Mouse (Mus musculus): Measurements from ENCODE around the gene Lypd5. TPM values are rescaled to one million over a fixed set of nuclear protein-coding genes. Genes with fewer than 3 reads are reported as not detected.

Lypd5 gene
- polyA plus RNA-seq, 1 experiment from 2014 or later = not detected

DNA sequence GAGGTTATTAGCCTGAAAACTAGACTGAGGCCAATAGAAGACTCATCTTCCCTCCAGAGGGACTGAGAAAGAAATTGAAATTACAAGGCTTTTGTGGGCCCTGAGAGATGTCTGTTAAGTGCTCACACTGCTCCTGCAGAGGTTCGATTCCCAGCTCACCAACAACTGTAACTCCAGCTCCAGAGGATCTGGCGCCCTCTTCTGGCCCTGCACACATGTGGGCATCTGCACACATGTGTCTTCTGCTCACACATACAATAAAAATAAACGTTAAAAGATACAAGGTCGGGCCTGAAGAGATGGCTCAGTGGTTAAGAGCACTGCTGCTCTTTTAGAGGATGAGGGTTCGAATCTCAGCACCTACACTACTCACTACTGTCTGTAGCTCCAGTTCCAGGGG lies 2.6 kb upstream of the Lypd5 start:
- Histone ChIP-seq H3K4me1 (replicated peaks; ENCODE audit: control insufficient read depth, insufficient read depth, low read length) (no peaks in the 10 kb centered on the region), H3K36me3 (ENCODE audit: control insufficient read depth, insufficient read depth, low read length) (no peaks in the 10 kb centered on the region), H3K27me3 (replicated peaks; ENCODE audit: control insufficient read depth, insufficient read depth, low read length) (0 out of 2 replicates have a peak, but pooled peaks cover 3% of the 10 kb centered on the region), H3K9me3 (ENCODE audit: control insufficient read depth, low read length) (no peaks in the 10 kb centered on the region), H3K9ac (ENCODE audit: low read length) (no peak overlapping the region), H3K4me2 (ENCODE audit: low read length) (no peak overlapping the region), H3K4me3 (ENCODE audit: low read depth, low read length) (no peak overlapping the region), H3K27ac (ENCODE audit: low read depth) (no peak overlapping the region)
- DNase-seq (ENCODE audit: low spot score) = no peak
- no peak for ATAC-seq (replicated peaks; ENCODE audit: low FRiP score, low TSS enrichment, low read depth)
- 72% methylated on average over 5 of the region's 5 CpGs for WGBS

DNA sequence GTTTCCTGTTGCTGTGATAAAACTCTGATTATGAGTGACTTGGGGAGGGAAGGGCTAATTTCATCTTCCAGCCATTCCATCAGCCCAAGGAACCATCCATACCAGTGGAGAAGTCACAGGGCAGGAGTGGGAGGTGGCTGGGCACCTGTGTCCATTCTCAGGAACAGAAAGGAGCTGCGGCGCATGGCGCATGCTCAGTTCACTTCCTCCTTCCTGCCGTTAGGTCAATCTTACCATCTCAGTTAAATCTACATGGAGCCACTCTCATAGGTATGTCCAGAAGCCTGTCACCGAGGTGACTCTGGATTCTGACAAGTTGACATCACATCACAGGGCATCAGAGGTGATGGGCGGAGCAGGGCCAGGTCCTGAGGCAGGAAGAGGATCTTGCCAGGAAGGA lies 6.7 kb downstream of the Lypd5 start:
- no peak overlapping the region for H3K4me3 ChIP-seq (ENCODE audit: low read depth, low read length)
- ATAC-seq (replicated peaks; ENCODE audit: low FRiP score, low TSS enrichment, low read depth) (no peak), DNase-seq (ENCODE audit: low spot score) (no peak)
- no peak overlapping the region for H3K27ac ChIP-seq (ENCODE audit: low read depth)
- 81% methylated on average over 6 of the region's 6 CpGs for WGBS
- no peak overlapping the region for H3K4me2 ChIP-seq (ENCODE audit: low read length)
- H3K4me1 ChIP-seq (replicated peaks; ENCODE audit: control insufficient read depth, insufficient read depth, low read length) = no peaks in the 10 kb centered on the region
- no peaks in the 10 kb centered on the region for H3K9me3 ChIP-seq (ENCODE audit: control insufficient read depth, low read length)
- no peak overlapping the region for H3K9ac ChIP-seq (ENCODE audit: low read length)
- H3K27me3 ChIP-seq (replicated peaks; ENCODE audit: control insufficient read depth, insufficient read depth, low read length) = no peaks in the 10 kb centered on the region
- no peaks in the 10 kb centered on the region for H3K36me3 ChIP-seq (ENCODE audit: control insufficient read depth, insufficient read depth, low read length)

DNA sequence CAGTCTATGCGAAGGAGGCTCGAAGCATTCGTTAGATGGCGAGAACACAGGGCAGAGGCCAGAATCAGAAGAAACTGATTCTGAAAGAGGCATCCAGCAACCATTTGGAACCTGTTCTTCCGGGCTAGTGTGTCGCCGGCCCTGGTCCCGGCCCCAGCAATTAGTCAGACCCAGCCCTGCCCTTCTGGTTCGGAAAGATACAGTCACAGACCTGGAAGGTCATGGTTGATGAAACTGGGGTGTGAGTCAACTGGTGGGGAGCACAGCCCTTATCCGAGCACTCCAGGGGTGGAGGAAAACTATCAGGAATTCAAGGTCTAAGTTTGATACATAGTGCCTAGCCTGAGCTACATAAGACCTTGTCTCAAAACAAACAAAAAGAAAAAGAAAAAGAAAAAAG lies 7.1 kb downstream of the Lypd5 start:
- no peak overlapping the region for H3K4me3 ChIP-seq (ENCODE audit: low read depth, low read length)
- no peaks in the 10 kb centered on the region for H3K36me3 ChIP-seq (ENCODE audit: control insufficient read depth, insufficient read depth, low read length)
- H3K4me2 ChIP-seq (ENCODE audit: low read length) = no peak overlapping the region
- DNase-seq (ENCODE audit: low spot score) (no peak), ATAC-seq (replicated peaks; ENCODE audit: low FRiP score, low TSS enrichment, low read depth) (no peak)
- 82% methylated on average over 10 of the region's 10 CpGs for WGBS
- H3K9me3 ChIP-seq (ENCODE audit: control insufficient read depth, low read length) = 0 out of 2 replicates have a peak, but pooled peaks cover 2% of the 10 kb centered on the region
- no peak overlapping the region for H3K27ac ChIP-seq (ENCODE audit: low read depth)
- no peaks in the 10 kb centered on the region for H3K4me1 ChIP-seq (replicated peaks; ENCODE audit: control insufficient read depth, insufficient read depth, low read length)
- no peak overlapping the region for H3K9ac ChIP-seq (ENCODE audit: low read length)
- H3K27me3 ChIP-seq (replicated peaks; ENCODE audit: control insufficient read depth, insufficient read depth, low read length) = no peaks in the 10 kb centered on the region

DNA sequence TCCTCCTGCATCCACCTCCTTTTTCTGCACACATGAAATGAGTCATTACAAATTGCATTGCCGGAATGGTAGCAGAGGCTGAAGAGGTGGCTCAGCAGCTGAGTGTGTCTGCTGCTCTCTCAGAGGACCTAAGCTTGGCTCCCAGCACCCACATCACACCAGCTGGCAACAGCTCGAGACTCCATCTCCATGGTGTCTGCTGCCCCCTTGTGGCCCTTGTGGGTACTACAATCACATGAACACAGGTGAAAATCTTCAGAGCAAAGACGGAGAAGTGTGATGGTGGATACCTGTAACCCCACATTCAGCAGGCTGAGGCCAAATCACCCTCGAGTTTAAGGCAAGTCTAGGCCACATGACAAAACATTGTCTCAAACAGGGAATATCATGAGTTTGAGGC lies 8.9 kb downstream of the Lypd5 start:
- Histone ChIP-seq H3K9me3 (ENCODE audit: control insufficient read depth, low read length) (0 out of 2 replicates have a peak, but pooled peaks cover 3% of the 10 kb centered on the region), H3K4me1 (replicated peaks; ENCODE audit: control insufficient read depth, insufficient read depth, low read length) (no peaks in the 10 kb centered on the region), H3K27ac (ENCODE audit: low read depth) (no peak overlapping the region), H3K9ac (ENCODE audit: low read length) (no peak overlapping the region), H3K27me3 (replicated peaks; ENCODE audit: control insufficient read depth, insufficient read depth, low read length) (no peaks in the 10 kb centered on the region), H3K4me3 (ENCODE audit: low read depth, low read length) (no peak overlapping the region), H3K36me3 (ENCODE audit: control insufficient read depth, insufficient read depth, low read length) (no peaks in the 10 kb centered on the region), H3K4me2 (ENCODE audit: low read length) (no peak overlapping the region)
- no peak for DNase-seq (ENCODE audit: low spot score)
- ATAC-seq (replicated peaks; ENCODE audit: low FRiP score, low TSS enrichment, low read depth) = no peak
- 48% methylated on average over 4 of the region's 4 CpGs for WGBS

DNA sequence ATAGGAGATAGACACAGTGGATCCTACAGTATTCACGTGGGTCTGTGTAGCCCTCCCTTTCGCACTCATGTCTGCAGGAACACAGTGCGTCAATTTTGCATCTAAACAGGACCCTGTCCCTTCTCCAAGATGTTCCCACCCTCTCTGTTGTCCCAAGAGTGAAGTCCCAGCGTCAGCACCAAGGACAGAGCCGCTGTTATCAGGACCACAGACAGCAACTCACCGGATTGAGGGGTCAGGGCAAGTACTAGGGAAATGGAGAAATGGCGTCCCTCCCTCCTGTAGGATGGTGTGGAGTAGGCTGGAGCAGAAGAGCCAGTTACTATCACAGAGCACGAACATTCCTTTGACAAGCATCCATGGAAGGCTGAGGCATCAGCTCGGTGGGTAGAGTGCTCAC lies 10.3 kb downstream of the Lypd5 start:
- H3K4me1 ChIP-seq (replicated peaks; ENCODE audit: control insufficient read depth, insufficient read depth, low read length) = no peaks in the 10 kb centered on the region
- DNase-seq (ENCODE audit: low spot score) (peak; percentile 96), ATAC-seq (replicated peaks; ENCODE audit: low FRiP score, low TSS enrichment, low read depth) (no peak)
- WGBS = 26% methylated on average over 9 of the region's 9 CpGs
- no peak overlapping the region for H3K27ac ChIP-seq (ENCODE audit: low read depth)
- no peaks in the 10 kb centered on the region for H3K27me3 ChIP-seq (replicated peaks; ENCODE audit: control insufficient read depth, insufficient read depth, low read length)
- no peaks in the 10 kb centered on the region for H3K36me3 ChIP-seq (ENCODE audit: control insufficient read depth, insufficient read depth, low read length)
- 0 out of 2 replicates have a peak, but pooled peaks cover 3% of the 10 kb centered on the region for H3K9me3 ChIP-seq (ENCODE audit: control insufficient read depth, low read length)
- H3K4me2 ChIP-seq (ENCODE audit: low read length) = no peak overlapping the region
- no peak overlapping the region for H3K4me3 ChIP-seq (ENCODE audit: low read depth, low read length)
- H3K9ac ChIP-seq (ENCODE audit: low read length) = no peak overlapping the region

DNA sequence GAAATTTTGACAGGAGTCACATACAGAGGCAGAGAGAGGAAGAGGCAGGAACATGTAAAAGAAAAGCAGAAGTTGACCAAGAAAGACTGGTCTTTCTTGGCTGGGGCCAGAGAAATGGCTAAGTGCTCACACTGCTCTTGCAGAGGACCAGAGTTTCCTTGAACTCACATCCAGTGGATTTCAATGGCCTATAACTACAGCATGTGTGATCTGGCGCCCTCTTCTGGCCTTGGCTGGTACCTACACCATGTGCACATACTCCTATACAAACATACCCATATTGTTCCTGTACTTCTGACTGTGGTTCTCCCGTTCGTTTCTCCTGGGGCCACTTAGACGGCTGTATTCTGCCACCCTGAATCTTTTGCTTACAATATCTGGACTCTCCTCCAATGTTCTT lies 12.0 kb downstream of the Lypd5 start:
- ATAC-seq (replicated peaks; ENCODE audit: low FRiP score, low TSS enrichment, low read depth) = no peak
- WGBS = 64% methylated on average over 4 of the region's 4 CpGs
- H3K9ac ChIP-seq (ENCODE audit: low read length) = no peak overlapping the region
- no peaks in the 10 kb centered on the region for H3K4me1 ChIP-seq (replicated peaks; ENCODE audit: control insufficient read depth, insufficient read depth, low read length)
- no peak overlapping the region for H3K4me2 ChIP-seq (ENCODE audit: low read length)
- 0 out of 2 replicates have a peak, but pooled peaks cover 3% of the 10 kb centered on the region for H3K9me3 ChIP-seq (ENCODE audit: control insufficient read depth, low read length)
- no peaks in the 10 kb centered on the region for H3K36me3 ChIP-seq (ENCODE audit: control insufficient read depth, insufficient read depth, low read length)
- H3K27me3 ChIP-seq (replicated peaks; ENCODE audit: control insufficient read depth, insufficient read depth, low read length) = no peaks in the 10 kb centered on the region
- no peak overlapping the region for H3K4me3 ChIP-seq (ENCODE audit: low read depth, low read length)
- DNase-seq (ENCODE audit: low spot score) = no peak
- no peak overlapping the region for H3K27ac ChIP-seq (ENCODE audit: low read depth)

DNA sequence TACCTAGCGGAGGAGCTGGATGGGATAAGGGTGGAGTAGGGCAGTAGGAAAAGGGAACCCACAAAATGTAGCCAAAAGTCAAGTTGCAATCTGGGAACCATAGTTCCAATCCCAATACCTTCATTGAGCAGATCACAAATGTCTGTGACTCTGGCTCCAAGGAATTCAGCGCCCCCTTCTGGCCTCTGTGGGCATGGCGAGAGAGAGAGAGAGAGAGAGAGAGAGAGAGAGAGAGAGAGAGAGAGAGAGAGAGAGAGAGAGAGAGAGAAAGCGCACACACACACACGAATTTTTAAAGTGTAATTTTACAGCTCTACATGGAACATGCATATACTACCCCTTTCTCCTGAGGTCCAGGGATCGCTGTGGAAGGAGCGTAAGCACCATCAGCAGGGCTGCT lies 14.2 kb downstream of the Lypd5 start:
- H3K36me3 ChIP-seq (ENCODE audit: control insufficient read depth, insufficient read depth, low read length) = no peaks in the 10 kb centered on the region
- DNase-seq (ENCODE audit: low spot score) = no peak
- ATAC-seq (replicated peaks; ENCODE audit: low FRiP score, low TSS enrichment, low read depth) = no peak
- H3K4me1 ChIP-seq (replicated peaks; ENCODE audit: control insufficient read depth, insufficient read depth, low read length) = no peaks in the 10 kb centered on the region
- H3K9me3 ChIP-seq (ENCODE audit: control insufficient read depth, low read length) = 0 out of 2 replicates have a peak, but pooled peaks cover 3% of the 10 kb centered on the region
- no peaks in the 10 kb centered on the region for H3K27me3 ChIP-seq (replicated peaks; ENCODE audit: control insufficient read depth, insufficient read depth, low read length)
- WGBS = 21% methylated on average over 7 of the region's 7 CpGs
- no peak overlapping the region for H3K4me3 ChIP-seq (ENCODE audit: low read depth, low read length)
- no peak overlapping the region for H3K9ac ChIP-seq (ENCODE audit: low read length)
- no peak overlapping the region for H3K27ac ChIP-seq (ENCODE audit: low read depth)
- no peak overlapping the region for H3K4me2 ChIP-seq (ENCODE audit: low read length)

DNA sequence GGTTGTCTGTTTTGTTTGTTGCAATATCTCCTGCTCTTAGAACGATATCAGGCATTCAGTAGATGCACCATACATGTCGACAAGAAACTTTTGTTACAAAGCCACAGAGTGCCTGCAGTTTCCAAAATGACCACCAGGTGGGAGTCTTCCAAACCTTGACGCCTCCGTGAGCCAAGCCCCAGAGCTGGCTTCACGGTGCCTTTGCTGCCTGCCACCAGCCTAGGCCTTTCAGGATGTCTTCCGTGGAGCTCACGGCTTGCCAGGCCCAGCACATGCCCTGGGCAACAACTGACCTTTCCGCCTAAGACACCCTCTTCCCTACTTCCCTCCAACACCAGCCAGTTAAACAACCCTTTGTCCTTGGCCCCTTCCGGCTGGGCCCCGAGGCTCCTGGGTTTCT lies 15.8 kb downstream of the Lypd5 start:
- Histone ChIP-seq H3K27me3 (replicated peaks; ENCODE audit: control insufficient read depth, insufficient read depth, low read length) (no peaks in the 10 kb centered on the region), H3K36me3 (ENCODE audit: control insufficient read depth, insufficient read depth, low read length) (no peaks in the 10 kb centered on the region), H3K4me3 (ENCODE audit: low read depth, low read length) (no peak overlapping the region), H3K4me2 (ENCODE audit: low read length) (no peak overlapping the region), H3K4me1 (replicated peaks; ENCODE audit: control insufficient read depth, insufficient read depth, low read length) (no peaks in the 10 kb centered on the region), H3K9me3 (ENCODE audit: control insufficient read depth, low read length) (0 out of 2 replicates have a peak, but pooled peaks cover 3% of the 10 kb centered on the region), H3K27ac (ENCODE audit: low read depth) (no peak overlapping the region), H3K9ac (ENCODE audit: low read length) (no peak overlapping the region)
- WGBS = 22% methylated on average over 10 of the region's 10 CpGs
- ATAC-seq (replicated peaks; ENCODE audit: low FRiP score, low TSS enrichment, low read depth) = no peak
- peak; percentile 96 for DNase-seq (ENCODE audit: low spot score)

DNA sequence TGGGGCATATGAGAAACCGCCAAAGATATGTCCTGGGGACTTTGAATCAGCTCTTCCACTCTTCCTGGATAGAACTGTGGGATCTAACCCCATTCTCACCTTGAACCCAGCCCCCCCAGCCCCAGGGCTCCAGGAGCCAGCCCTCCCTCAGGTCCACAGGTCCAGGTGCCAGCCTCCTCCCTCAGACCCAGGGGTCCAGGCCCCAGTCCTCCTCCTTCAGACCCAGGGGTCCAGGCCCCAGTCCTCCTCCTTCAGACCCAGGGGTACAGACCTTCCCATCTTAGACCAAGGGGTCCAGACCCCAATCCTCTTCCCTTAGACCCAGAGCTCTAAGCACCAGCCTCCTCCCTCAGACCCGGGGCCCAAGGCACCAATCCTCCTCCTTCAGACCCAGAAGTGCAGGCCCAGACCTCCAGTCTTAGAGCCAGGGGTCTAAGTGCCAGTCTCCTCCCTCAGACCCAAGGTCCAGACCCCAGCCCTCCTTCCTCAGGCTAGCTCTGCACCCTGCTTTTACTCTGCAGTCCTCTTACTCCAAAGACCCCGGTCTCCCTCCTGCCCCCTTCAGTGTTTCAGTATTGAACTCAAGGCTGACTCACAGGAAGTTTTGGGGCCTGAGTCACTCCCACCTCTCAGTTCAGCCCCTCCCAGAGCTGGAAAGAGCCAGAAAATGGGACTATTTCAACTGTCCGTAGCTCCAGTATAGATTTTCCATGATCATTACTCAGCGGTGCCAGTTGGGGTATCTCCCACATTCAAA lies 16.4 kb downstream of the Lypd5 start:
- H3K4me3 ChIP-seq (ENCODE audit: low read depth, low read length) = no peak overlapping the region
- H3K27ac ChIP-seq (ENCODE audit: low read depth) = no peak overlapping the region
- H3K27me3 ChIP-seq (replicated peaks; ENCODE audit: control insufficient read depth, insufficient read depth, low read length) = no peaks in the 10 kb centered on the region
- no peaks in the 10 kb centered on the region for H3K36me3 ChIP-seq (ENCODE audit: control insufficient read depth, insufficient read depth, low read length)
- 0 out of 2 replicates have a peak, but pooled peaks cover 3% of the 10 kb centered on the region for H3K9me3 ChIP-seq (ENCODE audit: control insufficient read depth, low read length)
- H3K4me1 ChIP-seq (replicated peaks; ENCODE audit: control insufficient read depth, insufficient read depth, low read length) = 0 out of 2 replicates have a peak, but pooled peaks cover 4% of the 10 kb centered on the region
- no peak overlapping the region for H3K9ac ChIP-seq (ENCODE audit: low read length)
- DNase-seq (ENCODE audit: low spot score) = no peak
- no peak overlapping the region for H3K4me2 ChIP-seq (ENCODE audit: low read length)
- no peak for ATAC-seq (replicated peaks; ENCODE audit: low FRiP score, low TSS enrichment, low read depth)
- WGBS = 77% methylated on average over 5 of the region's 5 CpGs
